Mouse (Mus musculus): ENCODE data around the gene Arhgap15.

DNA sequence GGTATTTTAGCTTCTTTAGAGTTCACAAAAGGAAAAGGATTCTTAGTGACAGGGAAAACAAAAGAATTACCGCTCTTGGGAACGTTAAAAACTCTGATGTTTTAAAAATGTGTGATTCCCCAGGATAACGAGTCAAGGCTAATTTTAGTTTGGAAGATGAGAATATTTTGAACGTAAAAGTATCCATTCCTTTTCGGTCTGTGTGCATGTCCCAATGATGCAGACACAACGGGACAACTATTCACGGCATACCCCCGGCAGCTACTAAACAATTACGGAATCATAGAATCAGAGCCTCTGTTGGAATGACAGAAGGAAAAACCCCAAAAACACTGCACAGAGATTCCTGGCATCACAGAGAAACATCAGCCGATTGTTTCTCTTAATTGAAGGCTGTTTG lies 281.2 kb downstream of the Arhgap15 start:
- TF ChIP-seq CTCF (IDR thresholded peaks at IDR 0.05; ENCODE audit: borderline replicate concordance, extremely low read depth, insufficient read depth, insufficient read length) (no peak), POLR2A (IDR thresholded peaks at IDR 0.05; ENCODE audit: borderline replicate concordance, extremely low read depth, insufficient read depth, insufficient read length, poor library complexity, severe bottlenecking) (no peak)
